Mouse (Mus musculus) T-helper 2 cell (primary cell): Measurements from ENCODE around the gene Cfap52.

Experiments
- in situ Hi-C: fragments of 300-600 bp; cut with MboI, MseI; formaldehyde crosslinking; loops from one replicate; pipeline ENCODE4 v1.15.1; 2025; ENCODE audit warnings: high pct_unique_total_duplicates

Cfap52 gene

GRCm38 (mm10) chr11:67926348-67927055 is 38.9 kb downstream of the Cfap52 start:
- in situ Hi-C loops = no loop called here

GRCm38 (mm10) chr11:67925000-67925399 is 40.5 kb downstream of the Cfap52 start:
- in situ Hi-C loops = no loop called here

GRCm38 (mm10) chr11:67923720-67924119 is 41.7 kb downstream of the Cfap52 start:
- in situ Hi-C loops = no loop called here

GRCm38 (mm10) chr11:67922755-67923125 is 42.7 kb downstream of the Cfap52 start:
- in situ Hi-C loops = no loop called here

GRCm38 (mm10) chr11:67921827-67922754 is 43.4 kb downstream of the Cfap52 start, which contains the start of gene Usp43:
Gene Usp43, minus strand, starts transcription at chr11:67922153.
- in situ Hi-C loops = no loop called here

- in situ Hi-C loops = no loop called here
Measured at GRCm38 (mm10) chr11:67921091-67921826, 44.2 kb downstream of the Cfap52 start.

- in situ Hi-C loops = no loop called here
Measured at GRCm38 (mm10) chr11:67920226-67920960, 45.1 kb downstream of the Cfap52 start.

- in situ Hi-C loops = no loop called here
Measured at GRCm38 (mm10) chr11:67919593-67919992, 45.9 kb downstream of the Cfap52 start.

- in situ Hi-C loops = no loop called here
Measured at GRCm38 (mm10) chr11:67917126-67917525, 48.3 kb downstream of the Cfap52 start.

- in situ Hi-C loops = no loop called here
Measured at GRCm38 (mm10) chr11:67911074-67911473, 54.4 kb downstream of the Cfap52 start.

GRCm38 (mm10) chr11:67903756-67904155 is 61.7 kb downstream of the Cfap52 start:
- in situ Hi-C loops = no loop called here

GRCm38 (mm10) chr11:67897064-67897560 is 68.3 kb downstream of the Cfap52 start:
- in situ Hi-C loops = no loop called here

- in situ Hi-C loops = no loop called here
Measured at GRCm38 (mm10) chr11:67895641-67896040, 69.8 kb downstream of the Cfap52 start.

- in situ Hi-C loops = no loop called here
Measured at GRCm38 (mm10) chr11:67888521-67888920, 76.9 kb downstream of the Cfap52 start.

- in situ Hi-C loops = no loop called here
Measured at GRCm38 (mm10) chr11:67885921-67886320, 79.5 kb downstream of the Cfap52 start.
